Mouse (Mus musculus) R1 (cell line): Measurements from ENCODE around the gene Cox5a.

Source experiments
- DNase-seq: peaks from one replicate; pipeline ENCODE4 v3.0.0-alpha.2; 2018; ENCODE audit warnings: low read depth, low spot score

The Cox5a gene

GRCm38 (mm10) chr9:57525516-57525915, 4.4 kb downstream of the Cox5a start:
- DNase-seq: no peak

GRCm38 (mm10) chr9:57526435-57526834, 5.4 kb downstream of the Cox5a start:
- no peak for DNase-seq

- no peak for DNase-seq
Measured at GRCm38 (mm10) chr9:57531946-57532345, 10.9 kb downstream of the Cox5a start.

GRCm38 (mm10) chr9:57536362-57536761, 15.3 kb downstream of the Cox5a start:
- peak; percentile 44 for DNase-seq

- DNase-seq: peak; percentile 94
Measured at GRCm38 (mm10) chr9:57537044-57537727, 16.1 kb downstream of the Cox5a start, which contains the start of gene Fam219b. TSS of gene Fam219b (plus strand) at chr9:57537528.

GRCm38 (mm10) chr9:57537728-57538181, 16.7 kb downstream of the Cox5a start:
- peak; percentile 53 for DNase-seq

- no peak for DNase-seq
Measured at GRCm38 (mm10) chr9:57539550-57539949, 18.5 kb downstream of the Cox5a start.

GRCm38 (mm10) chr9:57541312-57541711, 20.2 kb downstream of the Cox5a start:
- peak; percentile 50 for DNase-seq

- DNase-seq: no peak
Measured at GRCm38 (mm10) chr9:57543951-57544350, 22.9 kb downstream of the Cox5a start.

- no peak for DNase-seq
Measured at GRCm38 (mm10) chr9:57547287-57547686, 26.2 kb downstream of the Cox5a start.

GRCm38 (mm10) chr9:57547869-57548268, 26.8 kb downstream of the Cox5a start:
- peak; percentile 54 for DNase-seq

GRCm38 (mm10) chr9:57549186-57549585, 28.1 kb downstream of the Cox5a start:
- no peak for DNase-seq

GRCm38 (mm10) chr9:57550126-57550862, 29.2 kb downstream of the Cox5a start:
- DNase-seq: no peak

GRCm38 (mm10) chr9:57552139-57552887, 31.2 kb downstream of the Cox5a start, which contains the start of gene Mpi:
TSS of gene Mpi (minus strand) at chr9:57552763.
- DNase-seq: peak; percentile 78

- no peak for DNase-seq
Measured at GRCm38 (mm10) chr9:57553119-57553518, 32.0 kb downstream of the Cox5a start.

- DNase-seq: no peak
Measured at GRCm38 (mm10) chr9:57554753-57555152, 33.7 kb downstream of the Cox5a start.

- DNase-seq: no peak
Measured at GRCm38 (mm10) chr9:57557215-57557614, 36.1 kb downstream of the Cox5a start.

GRCm38 (mm10) chr9:57558625-57559024, 37.6 kb downstream of the Cox5a start:
- no peak for DNase-seq

- no peak for DNase-seq
Measured at GRCm38 (mm10) chr9:57559568-57559967, 38.5 kb downstream of the Cox5a start.

GRCm38 (mm10) chr9:57560263-57560662, 39.2 kb downstream of the Cox5a start:
- no peak for DNase-seq

- peak; percentile 98 for DNase-seq
Measured at GRCm38 (mm10) chr9:57560861-57561710, 40.0 kb downstream of the Cox5a start, which contains the start of gene Scamp2. TSS of gene Scamp2 (plus strand) at chr9:57560943.
